Mouse (Mus musculus) ES-E14 (cell line): ENCODE measurements around the gene Nedd4. TPM values are rescaled to one million over a fixed set of nuclear protein-coding genes. Genes with fewer than 3 reads are reported as not detected.

Experiments used
- DNase-seq: peaks from one replicate; pipeline ENCODE4 v3.0.0-alpha.2; 2013; ENCODE audit warnings: low read depth, low spot score
- H3K27ac ChIP-seq: 2 replicates; pipeline ENCODE4 v1.5.1; 2012; ENCODE audit warnings: low read depth, mild to moderate bottlenecking, low read length, moderate library complexity, mixed read lengths; ENCODE audit not compliant: poor library complexity, insufficient read depth, severe bottlenecking
- H3K36me3 ChIP-seq: 2 replicates; pipeline ENCODE4 v1.6.1; 2012; ENCODE audit warnings: mild to moderate bottlenecking, low read length, moderate library complexity, mixed read lengths; ENCODE audit not compliant: control insufficient read depth, poor library complexity, insufficient read depth, severe bottlenecking
- H3K4me1 ChIP-seq, 2 experiments: fragments of 150-350 bp in 1 of 2; sonication (generic) in 1 of 2; 2 replicates each; pipeline ENCODE4 v1.6.1; 2012; ENCODE audit warnings: low read length in 2 of 2, mild to moderate bottlenecking in 1 of 2, mixed read lengths in 1 of 2; ENCODE audit not compliant: control insufficient read depth in 2 of 2, insufficient read depth in 2 of 2, poor library complexity in 1 of 2
- H3K4me3 ChIP-seq, 2 experiments: fragments of 150-350 bp in 1 of 2; sonication (generic) in 1 of 2; 2 replicates each; pipeline ENCODE4 v1.5.1; 2012; ENCODE audit warnings: low read length in 2 of 2, low read depth in 1 of 2, mild to moderate bottlenecking in 1 of 2, mixed read lengths in 1 of 2; ENCODE audit not compliant: insufficient read depth in 1 of 2, poor library complexity in 1 of 2, severe bottlenecking in 1 of 2
- H3K9ac ChIP-seq: 2 replicates; pipeline ENCODE4 v1.6.1; 2012; ENCODE audit warnings: low read depth, mild to moderate bottlenecking, low read length, mixed read lengths; ENCODE audit not compliant: poor library complexity, insufficient read depth, severe bottlenecking
- H3K9me3 ChIP-seq: fragments of 150-350 bp; sonication (generic); 2 replicates; pipeline ENCODE4 v1.6.1; 2012; ENCODE audit warnings: low read depth, mild to moderate bottlenecking, low read length; ENCODE audit not compliant: control insufficient read depth, insufficient read depth
- CHD2 ChIP-seq: IDR thresholded peaks from 2 replicates; pipeline ENCODE4 v1.6.1; 2014; ENCODE audit warnings: mild to moderate bottlenecking, low read depth, low read length, inconsistent platforms
- HCFC1 ChIP-seq: IDR thresholded peaks from 2 replicates; pipeline ENCODE4 v1.6.1; 2012; ENCODE audit warnings: low read length, inconsistent platforms, borderline replicate concordance; ENCODE audit not compliant: insufficient read depth
- MAFK ChIP-seq: IDR thresholded peaks from 2 replicates; pipeline ENCODE4 v1.6.1; 2014; ENCODE audit warnings: mild to moderate bottlenecking, low read depth, low read length, inconsistent platforms; ENCODE audit not compliant: insufficient read depth
- ZC3H11A ChIP-seq: IDR thresholded peaks from 2 replicates; pipeline ENCODE4 v1.6.1; 2012; ENCODE audit warnings: low read depth, mild to moderate bottlenecking, inconsistent platforms, low read length, borderline replicate concordance
- ZNF384 ChIP-seq: IDR thresholded peaks from 2 replicates; pipeline ENCODE4 v1.6.1; 2012; ENCODE audit warnings: low read depth, low read length, inconsistent platforms
- in situ Hi-C, 2 experiments: fragments of 600-800 bp; cut with MboI; formaldehyde crosslinking; loops; one replicate each; pipeline ENCODE4 v1.15.1; 2025; ENCODE audit warnings: low sequenced_read_pairs in 2 of 2, inconsistent platforms in 1 of 2; ENCODE audit not compliant: unreplicated experiment in 2 of 2
- total RNA-seq: library from RNA; depleted of rRNA; stranded (reverse); fragments of 300-350 nt; gene quantifications from 2 replicates; pipeline ENCODE4 v1.2.3, GENCODE M21; 2012

Nedd4 gene
- total RNA-seq, 1 experiment, result 324 TPM

DNA sequence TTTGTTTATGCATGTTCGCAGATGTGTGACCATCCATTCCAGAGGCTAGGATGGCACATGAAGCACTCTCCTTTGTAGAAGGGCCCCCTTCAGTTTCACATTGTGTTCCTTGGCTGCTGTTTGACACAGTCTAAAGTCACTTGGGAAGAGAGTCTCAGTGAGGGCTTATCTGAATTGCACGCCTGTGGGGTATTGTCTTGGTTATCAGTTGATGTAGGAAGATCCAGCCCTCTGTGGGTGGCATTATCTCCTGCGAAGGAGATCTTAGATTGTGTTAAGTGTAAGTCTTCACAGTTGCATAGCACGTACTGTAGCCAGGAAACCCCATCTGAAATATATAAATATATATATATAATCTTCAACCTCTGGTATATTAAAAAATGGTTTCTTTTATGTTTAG, 23.1 kb downstream of the Nedd4 start:
- in situ Hi-C loops, result no loop called here
- Histone ChIP-seq H3K9me3 (no peaks in the 10 kb centered on the region), H3K9ac (no peak overlapping the region), H3K27ac (no peak overlapping the region), H3K36me3 (peaks cover 49% of the 10 kb centered on the region), H3K4me1 (no peaks in the 10 kb centered on the region; a peak in 1 of 4 replicates), H3K4me3 (no peak overlapping the region)
- no peak for DNase-seq
- TF ChIP-seq MAFK (no peak), ZC3H11A (no peak), HCFC1 (no peak), ZNF384 (no peak), CHD2 (no peak)

DNA sequence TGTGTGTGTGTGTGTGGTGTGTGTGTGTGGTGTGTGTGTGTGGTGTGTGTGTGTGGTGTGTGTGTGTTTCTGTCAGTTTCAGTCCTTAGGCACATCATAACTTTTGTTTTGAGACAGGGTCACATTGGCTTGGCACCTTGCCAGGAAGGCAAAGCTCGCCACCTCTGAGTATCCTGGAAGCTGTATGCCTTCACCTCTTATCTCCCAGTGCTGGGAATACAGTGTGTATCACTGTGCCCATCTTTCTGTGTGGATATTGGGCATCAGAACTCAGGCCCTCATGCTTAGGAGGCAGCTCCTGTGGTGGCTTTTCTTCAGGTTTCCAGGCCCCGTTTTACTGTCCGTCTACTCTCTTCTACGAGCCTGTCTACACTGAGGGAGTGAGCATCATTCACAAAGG, 24.4 kb downstream of the Nedd4 start:
- no peak overlapping the region for H3K27ac ChIP-seq
- no peaks in the 10 kb centered on the region; a peak in 1 of 4 replicates for H3K4me1 ChIP-seq
- no peaks in the 10 kb centered on the region for H3K9me3 ChIP-seq
- TF ChIP-seq CHD2 (no peak), ZC3H11A (no peak), ZNF384 (no peak), MAFK (no peak), HCFC1 (no peak)
- in situ Hi-C loops, result no loop called here
- H3K4me3 ChIP-seq, result no peak overlapping the region
- peaks cover 52% of the 10 kb centered on the region for H3K36me3 ChIP-seq
- no peak overlapping the region for H3K9ac ChIP-seq
- no peak for DNase-seq

DNA sequence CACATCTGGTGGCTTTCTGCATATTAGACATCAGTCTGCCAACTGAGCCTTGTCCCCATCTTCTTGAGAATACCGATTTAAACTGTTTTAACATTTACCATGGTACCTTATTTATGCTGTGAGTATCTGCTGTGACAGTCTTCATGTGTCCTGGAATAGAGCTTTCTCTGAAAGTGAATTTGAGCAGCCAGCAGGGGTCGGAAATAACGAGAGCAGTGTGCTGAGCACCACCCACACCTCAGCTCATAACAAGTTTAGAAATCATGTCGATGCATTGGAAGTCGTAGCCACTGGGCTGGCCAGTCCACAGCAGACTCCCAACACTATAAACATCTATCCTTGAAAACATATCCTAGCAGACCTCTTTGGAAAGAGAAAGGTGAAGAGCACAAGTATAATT, 27.4 kb downstream of the Nedd4 start:
- Histone ChIP-seq H3K9ac (no peak overlapping the region), H3K27ac (no peak overlapping the region), H3K9me3 (no peaks in the 10 kb centered on the region), H3K4me1 (peaks cover 3 to 5% of the 10 kb centered on the region in 2 experiments; a peak in 2 of 4 replicates), H3K4me3 (no peak overlapping the region), H3K36me3 (peaks cover 63% of the 10 kb centered on the region)
- no peak for TF ChIP-seq MAFK
- TF ChIP-seq ZNF384, result no peak
- TF ChIP-seq CHD2, result no peak
- TF ChIP-seq HCFC1, result no peak
- TF ChIP-seq ZC3H11A, result no peak
- no peak for DNase-seq
- in situ Hi-C loops, result no loop called here

DNA sequence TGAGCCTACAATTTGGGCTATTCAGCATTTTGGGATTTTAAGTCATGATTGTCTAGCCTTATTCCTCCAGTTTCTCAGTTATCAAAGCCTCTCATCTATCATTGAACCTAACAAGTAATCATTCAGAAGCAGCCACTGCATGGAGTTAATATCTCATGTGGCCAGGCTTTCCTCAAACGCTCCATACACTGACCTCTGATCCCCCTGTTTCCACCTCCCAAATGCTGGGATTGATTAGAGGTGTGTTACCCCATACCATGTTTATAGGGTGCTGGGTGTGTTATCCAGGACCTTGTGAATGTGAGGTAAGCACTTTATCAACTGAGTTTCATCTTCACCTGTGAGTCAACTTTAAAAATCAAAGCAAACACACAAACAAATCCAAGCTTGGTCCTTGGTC, 28.7 kb downstream of the Nedd4 start:
- no peak for TF ChIP-seq HCFC1
- TF ChIP-seq ZNF384, result no peak
- no peak for TF ChIP-seq CHD2
- no peak for TF ChIP-seq MAFK
- no peak for TF ChIP-seq ZC3H11A
- H3K4me1 ChIP-seq, result peaks cover 3 to 8% of the 10 kb centered on the region in 2 experiments; a peak in 3 of 4 replicates
- DNase-seq, result no peak
- H3K9me3 ChIP-seq, result no peaks in the 10 kb centered on the region
- no peak overlapping the region for H3K4me3 ChIP-seq
- peaks cover 59% of the 10 kb centered on the region for H3K36me3 ChIP-seq
- in situ Hi-C loops, result no loop called here
- no peak overlapping the region for H3K9ac ChIP-seq
- H3K27ac ChIP-seq, result no peak overlapping the region

DNA sequence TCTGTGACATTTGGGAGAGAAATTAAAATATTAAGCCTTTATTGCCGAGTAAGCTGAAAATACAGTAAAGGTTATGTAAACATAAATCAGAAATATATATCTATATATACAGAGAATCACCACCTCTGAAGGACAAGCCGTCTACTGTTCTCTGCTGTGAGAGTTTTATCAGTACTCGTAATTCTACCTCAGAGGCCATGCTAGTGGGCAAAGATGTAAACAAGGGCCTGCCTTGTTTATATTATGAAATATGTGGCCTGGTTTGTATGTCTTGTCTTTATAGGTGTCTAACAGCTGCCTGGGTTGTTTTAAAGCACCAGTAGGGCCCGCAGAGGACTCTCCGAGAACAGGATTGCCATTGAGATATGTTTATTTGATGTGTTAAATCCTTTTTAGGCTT, 29.8 kb downstream of the Nedd4 start:
- no peak overlapping the region for H3K4me3 ChIP-seq
- in situ Hi-C loops, result no loop called here
- H3K27ac ChIP-seq, result no peak overlapping the region
- no peak for TF ChIP-seq ZNF384
- no peak for TF ChIP-seq ZC3H11A
- no peak for TF ChIP-seq CHD2
- no peak for TF ChIP-seq MAFK
- no peak for TF ChIP-seq HCFC1
- peaks cover 3 to 8% of the 10 kb centered on the region in 2 experiments; a peak in 3 of 4 replicates for H3K4me1 ChIP-seq
- H3K9me3 ChIP-seq, result no peaks in the 10 kb centered on the region
- no peak overlapping the region for H3K9ac ChIP-seq
- no peak for DNase-seq
- peaks cover 50% of the 10 kb centered on the region for H3K36me3 ChIP-seq
